Mouse (Mus musculus): ENCODE measurements around the gene Dpy19l3. TPM values are rescaled to one million over a fixed set of nuclear protein-coding genes. Genes with fewer than 3 reads are reported as not detected.

Dpy19l3 gene
- polyA plus RNA-seq, 1 experiment from 2014 or later: 25.1 TPM

DNA sequence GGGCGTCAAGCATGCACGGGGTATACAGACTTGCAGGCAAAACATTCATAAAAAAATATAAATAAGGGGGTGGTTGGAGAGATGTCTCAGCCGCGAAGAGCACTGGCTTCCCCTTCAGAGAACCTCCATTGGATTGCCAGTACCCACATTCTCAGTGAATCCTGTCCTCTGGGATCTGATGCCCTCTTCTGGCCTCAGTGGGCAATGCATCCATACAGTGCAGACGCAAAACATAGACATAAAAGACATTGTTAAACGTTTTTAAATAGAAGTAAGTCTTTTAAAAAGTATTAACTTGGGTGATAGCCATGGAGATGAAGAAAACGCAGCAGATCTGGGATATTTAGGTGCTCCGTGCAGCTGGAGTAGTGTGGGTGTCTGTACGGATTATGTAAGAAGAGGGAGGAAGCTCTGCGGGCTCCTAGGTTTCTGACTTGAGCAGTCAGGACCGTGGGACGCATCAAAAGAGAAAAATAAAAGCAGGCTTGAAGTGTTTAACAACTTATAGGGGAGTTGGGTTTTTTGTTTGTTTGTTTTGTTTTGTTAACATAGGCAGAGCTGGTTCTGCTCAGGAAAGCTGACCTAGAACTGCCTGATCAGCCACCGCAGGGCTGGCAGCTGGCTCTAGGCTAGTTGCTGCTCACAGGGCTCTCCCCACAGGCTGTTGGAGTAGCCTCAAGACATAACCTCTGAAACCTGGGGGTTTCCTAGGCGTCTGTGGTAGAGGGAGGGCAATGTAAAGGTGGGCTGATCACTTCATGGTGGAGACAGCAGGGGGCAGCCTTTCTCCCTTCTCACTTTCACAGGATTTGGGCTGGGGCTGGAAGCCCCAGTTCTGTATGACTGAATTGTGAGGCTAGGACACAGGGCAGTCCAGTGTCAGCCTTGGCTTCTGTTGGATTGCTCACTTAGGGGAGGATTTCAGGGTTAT lies 2.5 kb upstream of the Dpy19l3 start:
- Histone ChIP-seq H3K36me3 (ENCODE audit: control insufficient read depth, insufficient read depth, low read length) (no peaks in the 10 kb centered on the region), H3K4me3 (ENCODE audit: low read length) (no peak overlapping the region), H3K27me3 (ENCODE audit: control insufficient read depth, insufficient read depth, low read depth, low read length) (no peaks in the 10 kb centered on the region), H3K9me3 (ENCODE audit: control insufficient read depth, low read length) (no peaks in the 10 kb centered on the region), H3K27ac (ENCODE audit: low read length) (no peak overlapping the region), H3K4me2 (ENCODE audit: low read depth, low read length) (no peak overlapping the region), H3K4me1 (replicated peaks; ENCODE audit: control insufficient read depth, insufficient read depth, low read length) (peaks cover 6% of the 10 kb centered on the region), H3K9ac (ENCODE audit: low read length) (no peak overlapping the region)
- ATAC-seq (ENCODE audit: low read depth): no peak
- 39% methylated on average over 14 of the region's 14 CpGs for WGBS

DNA sequence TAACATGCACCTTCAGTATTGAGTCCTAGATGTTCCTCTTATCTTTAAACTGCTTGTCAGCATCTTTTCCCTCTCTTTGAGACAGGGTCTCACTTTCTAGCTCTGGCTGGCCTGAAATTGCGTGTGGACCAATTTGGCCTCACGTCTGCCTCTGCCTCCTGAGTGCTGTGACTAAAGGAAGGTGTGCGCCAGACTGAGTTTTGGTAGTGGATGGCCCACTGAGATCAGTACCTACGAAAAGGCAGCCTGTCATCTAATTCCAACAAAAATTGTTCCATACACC lies 573 bp upstream of the Dpy19l3 start:
- H3K9me3 ChIP-seq (ENCODE audit: control insufficient read depth, low read length): no peaks in the 10 kb centered on the region
- no peak for ATAC-seq (ENCODE audit: low read depth)
- H3K4me1 ChIP-seq (replicated peaks; ENCODE audit: control insufficient read depth, insufficient read depth, low read length): peaks cover 6% of the 10 kb centered on the region
- H3K27me3 ChIP-seq (ENCODE audit: control insufficient read depth, insufficient read depth, low read depth, low read length): no peaks in the 10 kb centered on the region
- no peaks in the 10 kb centered on the region for H3K36me3 ChIP-seq (ENCODE audit: control insufficient read depth, insufficient read depth, low read length)
- peak overlapping the region; percentile 60 for H3K9ac ChIP-seq (ENCODE audit: low read length)
- WGBS: 64% methylated on average over 4 of the region's 4 CpGs
- peak overlapping the region; percentile 94 for H3K4me2 ChIP-seq (ENCODE audit: low read depth, low read length)
- H3K4me3 ChIP-seq (ENCODE audit: low read length): peak overlapping the region; percentile 77
- peak overlapping the region; percentile 37 for H3K27ac ChIP-seq (ENCODE audit: low read length)

DNA sequence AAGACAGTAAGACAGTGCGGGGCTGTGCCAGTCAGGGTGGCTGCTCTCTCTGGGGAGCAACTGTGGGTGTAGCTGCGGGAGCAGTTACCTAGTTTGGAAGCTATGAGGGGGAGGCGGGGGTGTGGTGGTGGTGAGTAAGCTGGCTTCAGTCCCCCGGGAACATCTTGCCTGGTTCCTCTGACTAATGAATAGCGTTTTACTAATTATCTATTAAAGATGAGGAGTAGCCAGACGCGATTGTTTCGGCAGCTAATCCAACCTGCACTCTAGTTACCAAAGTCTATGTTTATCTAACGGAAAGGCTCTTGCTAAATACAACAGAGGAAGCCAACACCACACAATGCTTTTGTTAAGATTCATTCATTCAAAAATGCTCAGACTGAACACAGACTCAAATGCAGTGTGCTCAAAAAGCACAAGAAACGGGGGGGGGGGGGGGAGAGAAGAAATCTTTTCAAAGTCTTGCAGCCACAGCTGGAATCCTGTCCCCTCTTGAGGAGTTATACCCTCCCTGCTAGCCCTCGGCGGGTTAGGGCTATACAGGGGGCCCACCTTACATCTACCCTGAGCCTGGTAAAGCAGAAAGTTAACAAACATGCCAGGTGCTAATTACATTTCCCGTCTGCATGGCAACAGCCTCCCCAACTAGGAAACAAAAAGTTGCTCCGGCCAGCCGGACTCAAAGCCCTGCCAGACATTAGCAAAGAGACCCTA lies 778 bp downstream of the Dpy19l3 start:
- H3K27ac ChIP-seq (ENCODE audit: low read length): no peak overlapping the region
- peak overlapping the region; percentile 94 for H3K4me2 ChIP-seq (ENCODE audit: low read depth, low read length)
- no peaks in the 10 kb centered on the region for H3K27me3 ChIP-seq (ENCODE audit: control insufficient read depth, insufficient read depth, low read depth, low read length)
- no peak for ATAC-seq (ENCODE audit: low read depth)
- WGBS: 3% methylated on average over 15 of the region's 15 CpGs
- peaks cover 9% of the 10 kb centered on the region; the same call in 1 of the 2 replicates for H3K36me3 ChIP-seq (ENCODE audit: control insufficient read depth, insufficient read depth, low read length)
- no peaks in the 10 kb centered on the region for H3K9me3 ChIP-seq (ENCODE audit: control insufficient read depth, low read length)
- peak overlapping the region; percentile 74 for H3K9ac ChIP-seq (ENCODE audit: low read length)
- H3K4me3 ChIP-seq (ENCODE audit: low read length): peak overlapping the region; percentile 77
- H3K4me1 ChIP-seq (replicated peaks; ENCODE audit: control insufficient read depth, insufficient read depth, low read length): peaks cover 6% of the 10 kb centered on the region

DNA sequence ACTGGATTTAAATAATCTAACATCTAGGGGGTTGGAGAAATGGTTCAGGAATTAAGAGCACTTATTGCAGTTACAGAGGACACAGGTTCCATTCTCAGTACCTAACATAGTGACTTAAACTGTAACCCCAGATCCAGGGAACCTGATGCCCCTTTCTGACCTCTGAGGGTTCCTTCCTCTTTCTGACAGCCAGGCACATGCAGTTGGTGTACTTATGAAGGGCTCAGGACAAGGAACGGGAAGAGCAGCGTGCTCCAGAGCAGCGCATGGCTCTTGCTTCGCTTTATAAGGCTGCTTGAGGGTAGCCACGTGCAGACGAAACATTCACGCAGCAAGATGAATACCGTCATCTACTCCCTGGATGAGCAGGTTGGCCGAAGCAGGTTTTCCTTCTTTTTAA lies 3.4 kb downstream of the Dpy19l3 start:
- 93% methylated on average over 9 of the region's 9 CpGs for WGBS
- Histone ChIP-seq H3K36me3 (ENCODE audit: control insufficient read depth, insufficient read depth, low read length) (peaks cover 11% of the 10 kb centered on the region), H3K9ac (ENCODE audit: low read length) (no peak overlapping the region), H3K9me3 (ENCODE audit: control insufficient read depth, low read length) (no peaks in the 10 kb centered on the region), H3K4me2 (ENCODE audit: low read depth, low read length) (no peak overlapping the region), H3K4me1 (replicated peaks; ENCODE audit: control insufficient read depth, insufficient read depth, low read length) (peaks cover 6% of the 10 kb centered on the region), H3K27me3 (ENCODE audit: control insufficient read depth, insufficient read depth, low read depth, low read length) (no peaks in the 10 kb centered on the region), H3K27ac (ENCODE audit: low read length) (no peak overlapping the region), H3K4me3 (ENCODE audit: low read length) (no peak overlapping the region)
- no peak for ATAC-seq (ENCODE audit: low read depth)

DNA sequence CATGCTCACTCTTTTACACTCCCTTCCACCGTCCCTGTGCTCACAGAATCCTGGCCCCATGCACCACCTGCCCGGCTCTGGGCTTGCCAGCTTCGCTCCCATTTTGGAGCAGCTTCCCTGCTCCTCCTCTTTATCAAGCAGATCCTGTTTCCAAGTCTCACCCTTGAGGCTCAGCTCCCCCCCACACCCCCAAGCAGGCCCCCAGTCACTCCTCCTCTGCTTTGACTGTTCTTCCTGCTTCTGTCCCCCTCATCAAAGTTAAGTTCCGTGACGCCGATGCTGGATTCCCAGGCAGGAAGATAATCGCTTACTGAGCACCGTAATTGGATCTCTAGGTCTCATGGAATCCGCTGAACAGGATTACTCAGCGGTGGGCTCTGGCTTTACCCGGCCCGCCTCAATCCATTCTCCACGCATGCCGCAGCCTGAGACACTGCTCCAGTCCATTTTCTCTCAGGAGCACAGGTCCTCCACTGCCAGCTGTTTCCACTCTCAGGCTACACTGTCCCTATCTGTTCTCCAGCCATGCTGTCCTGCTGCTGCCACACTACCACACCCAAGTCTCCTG lies 6.8 kb downstream of the Dpy19l3 start:
- no peak for ATAC-seq (ENCODE audit: low read depth)
- Histone ChIP-seq H3K4me3 (ENCODE audit: low read length) (no peak overlapping the region), H3K4me1 (replicated peaks; ENCODE audit: control insufficient read depth, insufficient read depth, low read length) (no peaks in the 10 kb centered on the region), H3K36me3 (ENCODE audit: control insufficient read depth, insufficient read depth, low read length) (peaks cover 11% of the 10 kb centered on the region), H3K27me3 (ENCODE audit: control insufficient read depth, insufficient read depth, low read depth, low read length) (no peaks in the 10 kb centered on the region), H3K4me2 (ENCODE audit: low read depth, low read length) (no peak overlapping the region), H3K27ac (ENCODE audit: low read length) (no peak overlapping the region), H3K9me3 (ENCODE audit: control insufficient read depth, low read length) (no peaks in the 10 kb centered on the region), H3K9ac (ENCODE audit: low read length) (no peak overlapping the region)
- WGBS: 84% methylated on average over 14 of the region's 14 CpGs

DNA sequence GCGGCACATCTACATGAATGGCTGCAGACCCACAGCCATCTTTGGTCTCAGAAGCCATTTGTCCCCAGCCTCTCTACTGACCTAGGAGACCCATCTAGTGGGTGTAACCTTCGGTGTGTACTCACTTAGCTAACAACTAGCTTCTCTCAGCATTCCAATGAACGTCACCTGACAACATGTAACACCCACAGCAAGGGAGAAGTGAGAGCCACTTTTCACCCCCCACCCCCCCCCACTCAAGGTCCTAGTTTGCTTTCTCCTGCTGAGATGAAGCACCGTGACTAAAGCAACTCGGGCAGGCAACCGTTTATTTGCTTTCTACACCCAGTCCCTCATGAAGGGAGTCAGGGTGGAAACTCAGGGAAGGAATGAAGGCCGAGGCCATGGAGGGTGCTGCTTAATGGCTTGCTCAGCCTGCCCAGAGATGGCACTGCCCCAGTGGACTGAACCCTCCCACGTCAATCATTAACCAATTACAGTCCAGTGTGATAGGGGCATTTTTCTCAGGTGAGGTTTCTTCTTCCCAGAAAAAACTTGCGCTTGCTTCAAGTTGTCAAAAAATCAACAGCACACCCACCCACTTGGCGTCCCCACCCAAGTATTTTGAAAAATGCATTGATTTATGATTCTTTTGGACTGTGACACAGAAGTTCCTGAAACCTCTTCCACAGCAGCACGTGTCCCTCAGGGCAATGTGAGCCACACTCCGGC lies 7.4 kb downstream of the Dpy19l3 start:
- Histone ChIP-seq H3K27me3 (ENCODE audit: control insufficient read depth, insufficient read depth, low read depth, low read length) (no peaks in the 10 kb centered on the region), H3K4me2 (ENCODE audit: low read depth, low read length) (no peak overlapping the region), H3K9ac (ENCODE audit: low read length) (no peak overlapping the region), H3K36me3 (ENCODE audit: control insufficient read depth, insufficient read depth, low read length) (peaks cover 11% of the 10 kb centered on the region), H3K4me3 (ENCODE audit: low read length) (no peak overlapping the region), H3K9me3 (ENCODE audit: control insufficient read depth, low read length) (no peaks in the 10 kb centered on the region), H3K4me1 (replicated peaks; ENCODE audit: control insufficient read depth, insufficient read depth, low read length) (no peaks in the 10 kb centered on the region), H3K27ac (ENCODE audit: low read length) (no peak overlapping the region)
- no peak for ATAC-seq (ENCODE audit: low read depth)
- WGBS: 83% methylated on average over 12 of the region's 12 CpGs

DNA sequence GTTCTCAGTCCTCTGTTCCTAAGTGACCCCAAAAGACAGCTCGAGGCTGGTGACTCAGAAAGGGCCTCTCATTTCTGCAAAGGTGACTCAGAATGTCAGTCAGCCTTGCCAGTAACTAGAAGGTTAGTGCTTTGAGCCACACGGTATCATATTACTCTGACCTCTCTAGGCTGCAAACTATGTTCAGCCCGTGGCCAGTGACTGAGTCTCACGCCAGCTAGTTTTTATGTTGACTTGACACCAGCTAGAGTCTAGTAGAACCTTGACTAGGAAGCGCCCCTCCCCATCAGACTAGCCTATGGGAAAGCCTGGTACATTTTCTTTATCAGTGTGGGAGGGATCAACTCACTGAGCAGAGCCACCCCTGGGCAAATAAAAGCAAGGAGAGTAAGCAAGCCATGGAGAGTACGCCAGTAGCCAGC lies 9.0 kb downstream of the Dpy19l3 start:
- no peaks in the 10 kb centered on the region for H3K4me1 ChIP-seq (replicated peaks; ENCODE audit: control insufficient read depth, insufficient read depth, low read length)
- no peak overlapping the region for H3K4me2 ChIP-seq (ENCODE audit: low read depth, low read length)
- no peak overlapping the region for H3K9ac ChIP-seq (ENCODE audit: low read length)
- H3K9me3 ChIP-seq (ENCODE audit: control insufficient read depth, low read length): no peaks in the 10 kb centered on the region
- H3K36me3 ChIP-seq (ENCODE audit: control insufficient read depth, insufficient read depth, low read length): peaks cover 11% of the 10 kb centered on the region
- WGBS: 57% methylated on average over 6 of the region's 6 CpGs
- no peak for ATAC-seq (ENCODE audit: low read depth)
- H3K27me3 ChIP-seq (ENCODE audit: control insufficient read depth, insufficient read depth, low read depth, low read length): no peaks in the 10 kb centered on the region
- no peak overlapping the region for H3K4me3 ChIP-seq (ENCODE audit: low read length)
- no peak overlapping the region for H3K27ac ChIP-seq (ENCODE audit: low read length)

DNA sequence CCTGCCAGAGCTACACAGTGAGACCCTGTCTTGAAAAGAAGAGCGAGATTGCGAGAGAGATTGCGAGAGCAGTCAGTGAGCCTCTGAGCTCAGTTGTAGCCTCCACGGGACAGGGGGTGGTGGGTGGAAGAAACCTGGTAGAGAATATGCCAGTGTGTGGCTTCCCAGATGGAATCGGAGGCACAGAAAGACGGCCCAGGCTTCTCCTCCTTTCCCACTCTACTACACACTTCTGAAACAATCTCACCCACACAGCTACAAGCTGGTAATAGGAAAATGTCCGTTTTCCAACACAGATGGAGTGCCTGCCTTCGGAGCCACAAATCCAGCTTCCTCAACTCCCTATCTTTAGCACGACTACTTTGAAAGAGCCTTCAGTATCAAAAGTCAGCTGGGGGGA lies 9.5 kb downstream of the Dpy19l3 start:
- H3K9ac ChIP-seq (ENCODE audit: low read length): no peak overlapping the region
- no peak overlapping the region for H3K4me3 ChIP-seq (ENCODE audit: low read length)
- WGBS: 87% methylated on average over 9 of the region's 9 CpGs
- H3K27ac ChIP-seq (ENCODE audit: low read length): no peak overlapping the region
- no peaks in the 10 kb centered on the region for H3K27me3 ChIP-seq (ENCODE audit: control insufficient read depth, insufficient read depth, low read depth, low read length)
- H3K9me3 ChIP-seq (ENCODE audit: control insufficient read depth, low read length): no peaks in the 10 kb centered on the region
- no peak for ATAC-seq (ENCODE audit: low read depth)
- H3K36me3 ChIP-seq (ENCODE audit: control insufficient read depth, insufficient read depth, low read length): peaks cover 13% of the 10 kb centered on the region
- no peaks in the 10 kb centered on the region for H3K4me1 ChIP-seq (replicated peaks; ENCODE audit: control insufficient read depth, insufficient read depth, low read length)
- no peak overlapping the region for H3K4me2 ChIP-seq (ENCODE audit: low read depth, low read length)

DNA sequence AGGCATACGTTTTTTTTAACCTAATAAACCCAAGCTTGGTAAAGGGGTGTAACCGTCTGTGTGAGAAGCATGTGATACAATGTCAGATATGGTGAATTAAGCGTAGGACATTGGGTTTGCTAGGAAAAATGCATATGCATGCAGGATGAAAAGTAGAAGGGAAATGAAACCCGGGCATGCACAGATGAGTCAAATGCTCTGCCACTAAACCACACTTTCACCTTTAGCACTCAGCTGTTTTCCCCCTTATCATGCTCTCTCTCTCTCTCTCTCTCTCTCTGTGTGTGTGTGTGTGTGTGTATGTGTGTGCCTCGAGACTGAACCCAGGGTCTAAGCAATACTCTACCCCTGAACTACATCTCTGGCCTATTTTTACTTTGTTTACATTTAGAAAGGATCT lies 11.9 kb downstream of the Dpy19l3 start:
- no peak overlapping the region for H3K4me2 ChIP-seq (ENCODE audit: low read depth, low read length)
- no peak overlapping the region for H3K4me3 ChIP-seq (ENCODE audit: low read length)
- ATAC-seq (ENCODE audit: low read depth): no peak
- H3K9me3 ChIP-seq (ENCODE audit: control insufficient read depth, low read length): peaks cover 3% of the 10 kb centered on the region
- 55% methylated on average over 5 of the region's 5 CpGs for WGBS
- H3K27ac ChIP-seq (ENCODE audit: low read length): no peak overlapping the region
- no peak overlapping the region for H3K9ac ChIP-seq (ENCODE audit: low read length)
- no peaks in the 10 kb centered on the region for H3K27me3 ChIP-seq (ENCODE audit: control insufficient read depth, insufficient read depth, low read depth, low read length)
- H3K4me1 ChIP-seq (replicated peaks; ENCODE audit: control insufficient read depth, insufficient read depth, low read length): no peaks in the 10 kb centered on the region
- peaks cover 14% of the 10 kb centered on the region for H3K36me3 ChIP-seq (ENCODE audit: control insufficient read depth, insufficient read depth, low read length)
